Mouse (Mus musculus): ENCODE measurements around the gene Fam92b. TPM values are rescaled to one million over a fixed set of nuclear protein-coding genes. Genes with fewer than 3 reads are reported as not detected.

The Fam92b gene
- polyA plus RNA-seq, 1 experiment from 2014 or later, result 2.4 TPM

DNA sequence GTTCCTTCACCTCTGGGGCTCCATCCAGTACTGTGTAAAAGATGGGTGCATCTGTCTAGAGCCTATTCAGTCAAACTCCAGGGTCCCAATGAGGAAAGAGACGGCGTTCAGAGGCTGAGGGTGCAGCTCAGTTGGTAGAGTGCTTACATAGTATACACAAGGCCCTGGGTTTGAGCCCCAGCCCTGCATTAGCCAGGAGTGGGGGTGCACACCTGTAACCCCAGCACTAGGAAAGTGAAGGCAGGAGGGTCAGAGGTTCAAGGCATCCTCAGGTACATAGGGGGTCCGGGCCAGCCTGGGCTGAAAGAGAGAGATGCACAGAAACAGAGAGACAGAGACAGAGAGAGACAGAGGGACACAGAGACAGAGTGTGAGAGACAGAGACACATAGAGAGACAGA, 36.0 kb upstream of the Fam92b start:
- WGBS, result 97% methylated on average over 3 of the region's 3 CpGs
- ATAC-seq, result no peak
- Histone ChIP-seq H3K9ac (ENCODE audit: low read depth, low read length) (no peak overlapping the region), H3K4me3 (ENCODE audit: low read depth, low read length) (no peak overlapping the region), H3K27me3 (ENCODE audit: control insufficient read depth, insufficient read depth, low read depth, low read length) (no peaks in the 10 kb centered on the region), H3K9me3 (replicated peaks; ENCODE audit: control insufficient read depth, low read length, poor library complexity, severe bottlenecking) (no peaks in the 10 kb centered on the region), H3K4me1 (ENCODE audit: control insufficient read depth, insufficient read depth, low read length) (peaks cover 9% of the 10 kb centered on the region), H3K27ac (ENCODE audit: low read length) (no peak overlapping the region), H3K36me3 (ENCODE audit: control insufficient read depth, insufficient read depth, low read length) (no peaks in the 10 kb centered on the region), H3K4me2 (ENCODE audit: low read length) (no peak overlapping the region)

DNA sequence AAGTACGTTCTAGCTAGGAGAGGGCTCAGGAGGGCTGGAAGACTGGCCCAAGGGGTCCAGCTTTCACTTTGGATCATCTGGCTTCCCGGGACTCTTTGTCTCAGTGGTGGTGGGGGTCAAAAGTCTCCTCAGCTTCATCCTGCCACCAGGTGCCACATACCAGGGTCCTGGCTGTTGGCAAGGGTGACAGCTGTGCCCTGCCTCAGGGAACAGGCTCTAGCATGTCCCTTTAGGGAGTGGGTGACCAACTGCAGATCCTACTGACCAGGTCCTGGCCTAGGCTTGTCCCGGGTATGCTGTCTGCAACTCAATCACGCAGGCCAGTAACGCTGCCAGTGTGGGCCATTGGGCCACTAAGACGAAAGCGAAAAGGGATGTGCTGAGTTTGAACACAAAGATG, 35.3 kb upstream of the Fam92b start:
- ATAC-seq, result no peak
- Histone ChIP-seq H3K27me3 (ENCODE audit: control insufficient read depth, insufficient read depth, low read depth, low read length) (no peaks in the 10 kb centered on the region), H3K9ac (ENCODE audit: low read depth, low read length) (no peak overlapping the region)

DNA sequence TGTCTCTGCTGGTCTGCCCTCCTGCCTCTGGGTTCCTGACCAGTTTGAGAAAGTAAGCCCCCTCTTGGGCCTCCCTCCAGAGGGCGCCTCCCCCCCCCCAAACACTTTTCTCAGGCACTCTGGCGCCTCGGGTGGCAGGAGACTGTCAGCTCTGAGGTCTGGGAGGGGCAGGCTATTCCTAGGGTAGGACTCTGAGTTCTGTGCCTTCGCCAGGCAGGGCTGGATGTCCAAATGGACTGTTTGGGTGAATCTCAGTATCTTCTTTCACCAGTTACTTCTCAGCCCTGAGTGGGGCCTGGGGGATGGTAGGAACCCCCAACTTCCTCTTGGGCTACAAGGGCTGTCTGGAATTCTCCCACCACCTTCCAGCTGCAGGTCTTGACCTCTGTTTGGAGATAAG, 34.1 kb upstream of the Fam92b start:
- no peak overlapping the region for H3K9ac ChIP-seq (ENCODE audit: low read depth, low read length)
- no peak overlapping the region for H3K4me3 ChIP-seq (ENCODE audit: low read depth, low read length)
- no peak overlapping the region for H3K27ac ChIP-seq (ENCODE audit: low read length)
- H3K4me1 ChIP-seq (ENCODE audit: control insufficient read depth, insufficient read depth, low read length), result peaks cover 6% of the 10 kb centered on the region
- no peaks in the 10 kb centered on the region for H3K36me3 ChIP-seq (ENCODE audit: control insufficient read depth, insufficient read depth, low read length)
- no peak for ATAC-seq
- H3K4me2 ChIP-seq (ENCODE audit: low read length), result no peak overlapping the region
- no peaks in the 10 kb centered on the region for H3K27me3 ChIP-seq (ENCODE audit: control insufficient read depth, insufficient read depth, low read depth, low read length)
- 18% methylated on average over 4 of the region's 4 CpGs for WGBS
- no peaks in the 10 kb centered on the region for H3K9me3 ChIP-seq (replicated peaks; ENCODE audit: control insufficient read depth, low read length, poor library complexity, severe bottlenecking)

More for the DNA sequence above, 35.3 kb upstream of the Fam92b start:
- Histone ChIP-seq H3K4me1 (ENCODE audit: control insufficient read depth, insufficient read depth, low read length) (peaks cover 9% of the 10 kb centered on the region), H3K4me2 (ENCODE audit: low read length) (no peak overlapping the region), H3K27ac (ENCODE audit: low read length) (no peak overlapping the region), H3K36me3 (ENCODE audit: control insufficient read depth, insufficient read depth, low read length) (no peaks in the 10 kb centered on the region), H3K4me3 (ENCODE audit: low read depth, low read length) (no peak overlapping the region), H3K9me3 (replicated peaks; ENCODE audit: control insufficient read depth, low read length, poor library complexity, severe bottlenecking) (no peaks in the 10 kb centered on the region)
- 87% methylated on average over 7 of the region's 7 CpGs for WGBS

DNA sequence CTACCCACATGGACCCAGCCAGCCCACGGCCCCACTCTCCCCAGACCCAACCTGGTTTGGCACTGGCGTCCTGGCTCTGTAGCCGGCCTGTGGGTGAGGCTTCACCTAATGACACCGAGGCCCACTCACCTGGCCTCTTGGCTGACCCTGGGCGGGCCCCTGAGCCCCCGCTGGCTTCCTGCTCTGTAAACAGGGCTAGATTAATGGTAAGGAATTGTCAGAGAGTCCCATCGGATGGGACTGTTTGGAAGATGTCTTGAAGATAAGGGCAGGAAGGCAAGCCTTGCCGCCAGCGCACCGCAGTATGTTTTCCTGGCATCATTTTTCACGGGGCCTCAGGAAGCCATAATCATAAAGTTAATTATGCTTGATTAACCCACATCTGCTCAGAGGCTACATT, 30.8 kb upstream of the Fam92b start:
- Histone ChIP-seq H3K9me3 (replicated peaks; ENCODE audit: control insufficient read depth, low read length, poor library complexity, severe bottlenecking) (no peaks in the 10 kb centered on the region), H3K4me1 (ENCODE audit: control insufficient read depth, insufficient read depth, low read length) (no peaks in the 10 kb centered on the region), H3K4me3 (ENCODE audit: low read depth, low read length) (no peak overlapping the region), H3K27me3 (ENCODE audit: control insufficient read depth, insufficient read depth, low read depth, low read length) (no peaks in the 10 kb centered on the region), H3K36me3 (ENCODE audit: control insufficient read depth, insufficient read depth, low read length) (no peaks in the 10 kb centered on the region), H3K4me2 (ENCODE audit: low read length) (no peak overlapping the region), H3K27ac (ENCODE audit: low read length) (no peak overlapping the region), H3K9ac (ENCODE audit: low read depth, low read length) (no peak overlapping the region)
- ATAC-seq, result no peak
- 77% methylated on average over 11 of the region's 11 CpGs for WGBS

DNA sequence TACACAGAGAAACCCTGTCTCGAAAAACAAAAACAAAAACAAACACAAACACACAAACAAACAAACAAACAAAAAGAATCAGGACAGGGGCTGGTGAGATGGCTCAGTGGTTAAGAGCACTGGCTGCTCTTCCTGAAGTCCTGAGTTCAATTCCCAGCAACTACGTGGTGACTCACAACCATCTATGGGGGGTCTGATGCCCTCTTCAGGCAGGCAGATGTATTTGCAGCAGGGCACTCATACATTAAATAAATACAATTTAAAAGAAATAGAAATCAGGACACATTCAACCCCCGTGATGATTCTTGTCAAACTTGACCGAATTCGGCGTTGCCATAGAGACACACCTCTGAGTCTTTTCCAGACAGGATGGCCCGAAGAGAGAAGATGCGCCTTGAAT, 30.1 kb upstream of the Fam92b start:
- ATAC-seq, result no peak
- Histone ChIP-seq H3K4me2 (ENCODE audit: low read length) (no peak overlapping the region), H3K4me1 (ENCODE audit: control insufficient read depth, insufficient read depth, low read length) (no peaks in the 10 kb centered on the region), H3K27ac (ENCODE audit: low read length) (no peak overlapping the region), H3K27me3 (ENCODE audit: control insufficient read depth, insufficient read depth, low read depth, low read length) (no peaks in the 10 kb centered on the region), H3K4me3 (ENCODE audit: low read depth, low read length) (no peak overlapping the region), H3K36me3 (ENCODE audit: control insufficient read depth, insufficient read depth, low read length) (no peaks in the 10 kb centered on the region), H3K9me3 (replicated peaks; ENCODE audit: control insufficient read depth, low read length, poor library complexity, severe bottlenecking) (no peaks in the 10 kb centered on the region), H3K9ac (ENCODE audit: low read depth, low read length) (no peak overlapping the region)
- WGBS, result 83% methylated on average over 8 of the region's 8 CpGs

DNA sequence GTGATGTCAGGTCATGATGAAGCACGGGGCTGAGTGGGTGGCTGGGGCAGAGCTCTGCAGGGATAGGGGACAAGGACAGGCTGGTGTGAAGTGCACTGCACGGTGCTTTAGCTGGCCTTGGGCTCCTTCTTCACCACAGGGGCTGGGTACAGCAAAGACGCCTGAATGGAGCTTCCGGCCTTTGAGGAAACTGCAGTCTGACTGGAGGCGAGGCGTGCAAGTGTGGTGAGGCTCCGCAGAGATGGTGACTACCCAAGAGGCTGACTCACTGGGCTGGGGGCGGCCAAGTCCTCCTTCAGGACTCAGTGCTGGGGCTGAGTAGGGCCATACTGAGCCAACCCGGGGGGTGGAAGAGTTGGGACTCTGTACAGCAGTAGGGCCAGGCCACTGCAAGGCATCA, 28.6 kb upstream of the Fam92b start:
- ATAC-seq, result no peak
- WGBS, result 75% methylated on average over 9 of the region's 9 CpGs
- no peaks in the 10 kb centered on the region for H3K9me3 ChIP-seq (replicated peaks; ENCODE audit: control insufficient read depth, low read length, poor library complexity, severe bottlenecking)
- H3K4me2 ChIP-seq (ENCODE audit: low read length), result no peak overlapping the region
- no peaks in the 10 kb centered on the region for H3K27me3 ChIP-seq (ENCODE audit: control insufficient read depth, insufficient read depth, low read depth, low read length)
- no peak overlapping the region for H3K27ac ChIP-seq (ENCODE audit: low read length)
- no peaks in the 10 kb centered on the region for H3K36me3 ChIP-seq (ENCODE audit: control insufficient read depth, insufficient read depth, low read length)
- no peak overlapping the region for H3K9ac ChIP-seq (ENCODE audit: low read depth, low read length)
- H3K4me1 ChIP-seq (ENCODE audit: control insufficient read depth, insufficient read depth, low read length), result no peaks in the 10 kb centered on the region
- H3K4me3 ChIP-seq (ENCODE audit: low read depth, low read length), result no peak overlapping the region

DNA sequence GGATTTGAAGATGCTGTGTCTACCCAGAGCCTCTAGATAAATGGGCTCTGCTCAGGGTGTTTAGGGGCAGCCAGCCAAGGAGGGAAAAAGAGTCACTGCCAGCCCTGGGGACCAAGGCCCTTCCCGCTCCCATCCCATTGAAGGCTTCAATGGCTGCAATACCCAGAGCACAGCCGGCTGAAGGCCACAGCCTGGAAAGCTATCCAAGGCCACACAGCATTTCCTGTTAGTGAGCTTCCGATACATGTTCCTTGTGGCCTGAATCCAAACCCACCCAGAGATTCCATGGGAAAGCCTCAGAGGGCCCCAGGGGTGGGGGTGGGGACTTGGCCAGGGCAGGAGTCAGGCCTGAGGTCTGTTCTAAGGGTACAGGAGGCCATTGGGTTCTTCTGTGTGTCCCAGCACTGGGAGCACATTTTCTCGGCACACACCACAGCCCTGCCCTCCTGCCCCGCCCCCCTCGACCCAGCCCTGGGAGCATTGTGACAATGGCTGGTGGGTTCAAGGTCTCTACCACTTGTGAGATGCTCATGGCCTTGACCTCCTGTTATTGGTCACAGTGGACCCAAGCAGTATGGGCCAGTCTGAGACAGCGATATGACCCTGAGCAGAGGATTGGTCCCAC, 27.6 kb upstream of the Fam92b start:
- Histone ChIP-seq H3K9ac (ENCODE audit: low read depth, low read length) (no peak overlapping the region), H3K27me3 (ENCODE audit: control insufficient read depth, insufficient read depth, low read depth, low read length) (no peaks in the 10 kb centered on the region), H3K27ac (ENCODE audit: low read length) (no peak overlapping the region), H3K9me3 (replicated peaks; ENCODE audit: control insufficient read depth, low read length, poor library complexity, severe bottlenecking) (no peaks in the 10 kb centered on the region), H3K36me3 (ENCODE audit: control insufficient read depth, insufficient read depth, low read length) (no peaks in the 10 kb centered on the region), H3K4me2 (ENCODE audit: low read length) (no peak overlapping the region), H3K4me3 (ENCODE audit: low read depth, low read length) (no peak overlapping the region), H3K4me1 (ENCODE audit: control insufficient read depth, insufficient read depth, low read length) (no peaks in the 10 kb centered on the region)
- no peak for ATAC-seq
- WGBS, result 78% methylated on average over 7 of the region's 7 CpGs

DNA sequence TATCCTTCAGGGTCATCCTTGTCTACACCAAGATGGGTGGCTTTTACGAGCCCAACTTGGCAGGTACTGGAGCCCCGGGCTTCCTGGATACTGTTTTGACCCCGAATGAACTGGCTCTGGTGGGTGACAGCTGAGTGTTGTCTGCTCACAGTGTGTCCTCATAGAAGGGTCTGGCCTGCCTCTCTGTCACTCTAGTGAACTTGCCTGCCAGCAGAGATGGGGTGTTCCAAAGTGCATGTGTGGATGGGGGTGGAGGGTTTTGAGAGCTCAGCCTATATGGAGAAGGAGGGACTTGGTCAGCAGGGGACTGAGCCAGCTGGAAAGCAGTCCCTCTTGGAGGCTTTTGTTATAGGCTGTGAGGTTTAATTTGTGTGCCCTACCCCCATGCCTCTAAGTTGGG, 25.3 kb upstream of the Fam92b start:
- H3K27me3 ChIP-seq (ENCODE audit: control insufficient read depth, insufficient read depth, low read depth, low read length), result no peaks in the 10 kb centered on the region
- WGBS, result 76% methylated on average over 3 of the region's 3 CpGs
- no peaks in the 10 kb centered on the region for H3K36me3 ChIP-seq (ENCODE audit: control insufficient read depth, insufficient read depth, low read length)
- H3K4me2 ChIP-seq (ENCODE audit: low read length), result no peak overlapping the region
- no peak for ATAC-seq
- no peak overlapping the region for H3K27ac ChIP-seq (ENCODE audit: low read length)
- H3K4me3 ChIP-seq (ENCODE audit: low read depth, low read length), result no peak overlapping the region
- no peak overlapping the region for H3K9ac ChIP-seq (ENCODE audit: low read depth, low read length)
- no peaks in the 10 kb centered on the region for H3K4me1 ChIP-seq (ENCODE audit: control insufficient read depth, insufficient read depth, low read length)
- no peaks in the 10 kb centered on the region; the same call in 1 of the 2 replicates for H3K9me3 ChIP-seq (replicated peaks; ENCODE audit: control insufficient read depth, low read length, poor library complexity, severe bottlenecking)

DNA sequence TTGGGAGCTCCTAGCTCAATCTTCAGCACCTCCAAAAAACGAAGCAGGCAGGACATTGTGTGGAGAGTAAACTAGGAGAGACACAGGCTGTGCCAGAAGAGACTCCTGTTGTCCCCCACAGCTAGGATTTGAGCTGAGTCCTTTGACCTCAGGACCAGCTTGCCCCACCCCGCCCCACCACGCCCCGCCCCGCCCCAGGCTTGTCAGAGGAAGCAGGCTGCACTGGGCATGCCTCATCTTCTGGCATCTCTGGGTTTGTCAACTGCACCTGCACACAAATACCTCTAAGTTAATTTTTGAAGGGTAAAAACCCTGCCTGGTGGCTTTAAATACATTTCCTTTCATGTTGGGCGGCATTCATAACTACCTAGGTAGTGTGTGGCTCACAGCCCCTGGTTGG, 24.1 kb upstream of the Fam92b start:
- WGBS, result 91% methylated on average over 6 of the region's 6 CpGs
- Histone ChIP-seq H3K27me3 (ENCODE audit: control insufficient read depth, insufficient read depth, low read depth, low read length) (no peaks in the 10 kb centered on the region), H3K4me3 (ENCODE audit: low read depth, low read length) (no peak overlapping the region), H3K9ac (ENCODE audit: low read depth, low read length) (no peak overlapping the region), H3K4me1 (ENCODE audit: control insufficient read depth, insufficient read depth, low read length) (no peaks in the 10 kb centered on the region), H3K4me2 (ENCODE audit: low read length) (no peak overlapping the region), H3K27ac (ENCODE audit: low read length) (no peak overlapping the region), H3K36me3 (ENCODE audit: control insufficient read depth, insufficient read depth, low read length) (no peaks in the 10 kb centered on the region), H3K9me3 (replicated peaks; ENCODE audit: control insufficient read depth, low read length, poor library complexity, severe bottlenecking) (no peaks in the 10 kb centered on the region; the same call in 1 of the 2 replicates)
- ATAC-seq, result no peak

All from midbrain, embryonic 16.5 days (tissue).